Mouse (Mus musculus) kidney, adult 2 months (tissue): ENCODE measurements around the gene Gtf2a2.

ENCODE experiments used
- CTCF ChIP-seq: fragments of 200-500 bp; conservative IDR thresholded peaks from 2 replicates; pipeline ENCODE4 v1.5.1; 2011; ENCODE audit warnings: low read depth, mild to moderate bottlenecking, control low read depth, low read length, moderate library complexity, mixed read lengths; ENCODE audit not compliant: insufficient read depth, insufficient read length
- POLR2A ChIP-seq: fragments of 200-500 bp; IDR thresholded peaks from one replicate; pipeline ENCODE4 v1.6.1; 2011; ENCODE audit warnings: low read depth, low read length, control low read depth

DNA sequence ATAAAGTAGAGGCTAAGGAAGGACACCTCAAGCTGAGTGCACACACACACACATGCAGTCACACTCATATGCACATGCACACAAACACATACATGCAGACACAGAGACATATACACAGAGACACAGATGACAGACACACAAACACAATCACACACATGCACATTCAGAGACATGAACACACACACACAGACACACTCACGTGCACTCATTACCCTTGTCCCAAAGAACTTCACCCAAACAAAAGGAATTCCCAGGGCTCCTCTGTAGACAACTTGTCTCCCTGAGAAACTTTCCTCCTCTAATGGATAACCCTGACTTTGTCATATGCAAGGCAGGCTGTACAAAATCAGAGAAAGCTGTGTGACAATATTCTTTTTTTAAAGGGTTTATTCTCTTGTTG is 26.8 kb upstream of the Gtf2a2 start:
- TF ChIP-seq CTCF, result no peak
- TF ChIP-seq POLR2A, result no peak
